Mouse (Mus musculus) gastrocnemius, postnatal 36 days (tissue): Measurements from ENCODE around the gene Gm36210. TPM values are rescaled to one million over a fixed set of nuclear protein-coding genes. Genes with fewer than 3 reads are reported as not detected.
A peak's percentile ranks its signal among the peaks of the same experiment; 100 is the strongest.

Experiments used
- DNase-seq, 2 experiments: peaks; one replicate each; pipeline ENCODE4 v3.0.0; 2022
- intact Hi-C: fragments of 180-260 bp; cut with DNase I; formaldehyde crosslinking; loops from one replicate; pipeline ENCODE4 v1.15.1; 2025
- long read RNA-seq, 2 experiments: library from polyadenylated mRNA; stranded (forward); transcript quantifications; one replicate each; pipeline ENCODE4 v2.0.0; 2021
- total RNA-seq, 2 experiments: library from RNA; stranded (reverse); gene quantifications; 2 replicates each; pipeline ENCODE4 v1.2.3; 2021

Gm36210 gene
- under 1 TPM; 0.20 TPM for total RNA-seq
- long read RNA-seq, experiment 1, partial matches to known transcripts, result 0 of 1 reads
- long read RNA-seq, experiment 1, other reads (novel, unspliced or antisense), result 1 of 1 reads
- long read RNA-seq, experiment 2, result 0 reads

GRCm38 (mm10) chr7:4906466-4906950 lies at the start of gene Gm36210:
TSS of gene Gm36210 (minus strand) at chr7:4906516.
- DNase-seq, result no peak
- intact Hi-C loops, result no loop called here

GRCm38 (mm10) chr7:4953815-4954445 lies 47.6 kb upstream of the Gm36210 start:
- peak in 1 of 2 experiments; percentile 27 for DNase-seq
- intact Hi-C loops, result no loop called here

GRCm38 (mm10) chr7:4950561-4951342 lies 44.4 kb upstream of the Gm36210 start:
- intact Hi-C loops, result no loop called here
- DNase-seq, result no peak

DNA sequence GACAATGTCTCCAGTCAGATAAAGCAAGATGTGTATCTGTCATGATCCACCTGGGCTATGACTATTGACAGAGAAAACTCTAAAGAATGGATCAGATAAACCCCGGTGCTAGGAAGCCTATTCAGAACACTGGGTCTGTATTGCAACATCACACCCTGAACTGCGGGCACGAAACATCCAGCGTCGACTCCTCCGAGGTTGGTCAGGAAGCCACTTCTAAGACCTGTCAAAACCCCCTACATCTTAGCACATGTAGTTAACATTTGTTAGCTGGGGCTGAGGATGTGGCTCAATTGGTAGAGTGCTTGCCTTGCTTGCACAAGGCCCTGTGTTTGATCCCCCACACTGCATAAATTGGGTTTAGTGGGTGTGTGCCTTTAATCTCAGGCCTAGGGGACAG lies 42.1 kb upstream of the Gm36210 start:
- intact Hi-C loops, result no loop called here

DNA sequence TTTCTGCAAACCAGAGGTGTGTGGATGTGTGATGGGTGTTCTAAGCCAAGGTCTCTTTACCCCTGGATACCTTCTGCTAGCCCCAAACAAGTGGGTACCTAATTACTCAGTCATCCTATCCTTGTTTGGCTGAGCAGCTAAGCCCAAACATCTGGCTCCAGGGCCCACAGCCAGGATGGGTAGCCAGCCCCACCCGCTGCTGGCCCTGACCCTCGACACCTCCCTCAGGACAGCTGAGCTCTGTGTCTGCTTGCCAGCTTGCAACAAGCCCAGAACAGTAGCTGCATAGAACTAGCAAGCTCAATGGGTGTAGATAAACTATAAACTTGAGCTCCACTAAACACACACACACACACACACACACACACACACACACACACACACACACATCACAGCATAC lies 41.5 kb upstream of the Gm36210 start:
- intact Hi-C loops, result no loop called here
- DNase-seq, result peak; percentile 74 to 79

More for the DNA sequence above, 42.1 kb upstream of the Gm36210 start:
- DNase-seq, result no peak

GRCm38 (mm10) chr7:4943223-4943815 lies 37.0 kb upstream of the Gm36210 start:
- intact Hi-C loops, result loop anchor here (1.0 to 2.0 kb wide), 2 partner anchors 21 to 103 kb away; partner anchors contain the start of gene Sbk2
- DNase-seq, result peak; percentile 88 to 94

GRCm38 (mm10) chr7:4942673-4943072 lies 36.4 kb upstream of the Gm36210 start:
- DNase-seq, result no peak
- intact Hi-C loops, result loop anchor here (1.0 to 2.0 kb wide), 2 partner anchors 22 to 104 kb away; partner anchors contain the start of gene Sbk2

- intact Hi-C loops, result no loop called here
Observed at GRCm38 (mm10) chr7:4940068-4940479, 33.8 kb upstream of the Gm36210 start.

DNA sequence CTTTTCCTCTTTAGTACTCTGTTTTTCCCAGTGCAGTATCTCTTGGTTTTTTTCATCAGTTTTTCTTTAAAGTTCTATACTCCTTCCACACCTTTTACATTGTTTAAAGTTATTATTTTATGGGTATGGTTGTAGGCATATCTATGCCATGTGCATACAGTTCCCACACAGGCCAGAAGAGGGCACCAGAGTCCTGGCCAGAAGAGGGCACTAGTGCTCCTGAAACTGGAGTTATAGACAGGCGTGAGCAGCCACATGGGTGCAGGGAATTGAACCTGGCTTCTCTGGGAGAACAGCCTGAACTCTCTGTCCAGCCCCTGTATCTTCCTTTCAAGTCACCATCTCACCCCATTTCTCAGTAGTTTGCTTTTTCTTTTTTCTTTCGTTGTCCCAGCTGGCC lies 32.1 kb upstream of the Gm36210 start:
- peak; percentile 69 to 77 for DNase-seq
- intact Hi-C loops, result loop anchor here (5.0 kb wide), 1 partner anchor 376 kb away; no protein-coding TSS in a partner anchor

More at GRCm38 (mm10) chr7:4940068-4940479, 33.8 kb upstream of the Gm36210 start:
- peak; percentile 78 to 80 for DNase-seq

GRCm38 (mm10) chr7:4937392-4937791 lies 31.1 kb upstream of the Gm36210 start:
- DNase-seq, result no peak
- intact Hi-C loops, result loop anchor here (5.0 kb wide), 1 partner anchor 375 kb away; no protein-coding TSS in a partner anchor

GRCm38 (mm10) chr7:4936832-4937231 lies 30.5 kb upstream of the Gm36210 start:
- intact Hi-C loops, result loop anchor here (5.0 kb wide), 1 partner anchor 375 kb away; no protein-coding TSS in a partner anchor

GRCm38 (mm10) chr7:4934160-4934914 lies 28.0 kb upstream of the Gm36210 start:
- no peak for DNase-seq
- intact Hi-C loops, result no loop called here

More at GRCm38 (mm10) chr7:4936832-4937231, 30.5 kb upstream of the Gm36210 start:
- no peak for DNase-seq

- no peak for DNase-seq
- intact Hi-C loops, result no loop called here
Observed at GRCm38 (mm10) chr7:4933103-4933502, 26.8 kb upstream of the Gm36210 start.

DNA sequence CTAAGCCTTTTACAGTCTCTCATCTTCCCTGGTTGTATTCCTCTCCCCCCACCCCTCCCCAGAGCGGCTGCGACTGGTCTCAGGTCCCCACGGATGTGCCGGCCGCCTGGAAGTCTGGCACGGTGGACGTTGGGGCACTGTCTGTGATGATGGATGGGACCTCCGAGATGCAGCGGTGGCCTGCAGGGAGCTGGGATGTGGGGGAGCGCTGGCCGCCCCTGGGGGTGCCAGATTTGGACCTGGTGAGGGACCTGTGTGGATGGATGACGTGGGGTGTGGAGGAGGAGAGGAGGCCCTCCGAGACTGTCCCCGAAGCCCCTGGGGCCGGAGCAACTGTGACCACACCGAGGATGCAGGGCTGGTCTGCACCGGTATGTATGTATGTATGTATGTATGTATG lies 22.0 kb upstream of the Gm36210 start:
- intact Hi-C loops, result no loop called here
- no peak for DNase-seq

DNA sequence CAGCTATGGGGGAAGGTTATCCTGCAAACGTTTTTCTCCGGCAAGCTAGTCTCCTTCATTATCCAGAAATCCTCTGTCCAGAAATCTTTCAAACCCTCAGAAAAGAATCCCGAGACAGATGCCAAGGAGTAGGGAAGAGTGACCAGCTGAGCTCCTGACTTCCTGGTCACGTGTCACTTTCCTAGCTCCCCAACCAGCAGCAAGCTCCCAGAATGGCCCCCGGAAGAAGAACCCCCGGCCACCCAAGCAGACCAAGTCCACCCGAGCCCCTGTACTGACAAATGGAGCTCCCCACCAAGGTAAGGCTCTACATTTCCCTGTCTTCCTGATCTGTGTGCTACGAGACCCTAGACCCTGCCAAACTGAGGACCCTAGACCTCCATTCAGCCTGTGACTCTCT lies 21.4 kb upstream of the Gm36210 start:
- intact Hi-C loops, result no loop called here
- no peak for DNase-seq

DNA sequence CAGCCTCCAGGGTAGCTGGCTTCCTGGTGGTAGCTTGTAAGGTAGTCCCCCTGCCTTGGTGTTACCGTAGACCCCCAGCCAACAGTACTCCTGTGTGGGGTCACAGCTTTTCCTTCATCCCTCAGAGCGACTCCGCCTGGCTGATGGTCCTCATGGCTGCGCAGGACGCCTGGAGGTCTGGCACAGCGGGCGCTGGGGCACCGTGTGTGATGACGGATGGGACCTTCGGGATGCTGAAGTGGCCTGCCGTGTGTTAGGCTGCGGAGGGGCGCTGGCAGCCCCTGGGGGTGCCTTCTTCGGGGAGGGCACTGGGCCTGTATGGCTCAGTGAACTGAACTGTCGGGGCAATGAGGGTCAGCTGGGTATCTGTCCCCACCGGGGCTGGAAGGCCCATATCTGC lies 20.5 kb upstream of the Gm36210 start:
- intact Hi-C loops, result no loop called here

DNA sequence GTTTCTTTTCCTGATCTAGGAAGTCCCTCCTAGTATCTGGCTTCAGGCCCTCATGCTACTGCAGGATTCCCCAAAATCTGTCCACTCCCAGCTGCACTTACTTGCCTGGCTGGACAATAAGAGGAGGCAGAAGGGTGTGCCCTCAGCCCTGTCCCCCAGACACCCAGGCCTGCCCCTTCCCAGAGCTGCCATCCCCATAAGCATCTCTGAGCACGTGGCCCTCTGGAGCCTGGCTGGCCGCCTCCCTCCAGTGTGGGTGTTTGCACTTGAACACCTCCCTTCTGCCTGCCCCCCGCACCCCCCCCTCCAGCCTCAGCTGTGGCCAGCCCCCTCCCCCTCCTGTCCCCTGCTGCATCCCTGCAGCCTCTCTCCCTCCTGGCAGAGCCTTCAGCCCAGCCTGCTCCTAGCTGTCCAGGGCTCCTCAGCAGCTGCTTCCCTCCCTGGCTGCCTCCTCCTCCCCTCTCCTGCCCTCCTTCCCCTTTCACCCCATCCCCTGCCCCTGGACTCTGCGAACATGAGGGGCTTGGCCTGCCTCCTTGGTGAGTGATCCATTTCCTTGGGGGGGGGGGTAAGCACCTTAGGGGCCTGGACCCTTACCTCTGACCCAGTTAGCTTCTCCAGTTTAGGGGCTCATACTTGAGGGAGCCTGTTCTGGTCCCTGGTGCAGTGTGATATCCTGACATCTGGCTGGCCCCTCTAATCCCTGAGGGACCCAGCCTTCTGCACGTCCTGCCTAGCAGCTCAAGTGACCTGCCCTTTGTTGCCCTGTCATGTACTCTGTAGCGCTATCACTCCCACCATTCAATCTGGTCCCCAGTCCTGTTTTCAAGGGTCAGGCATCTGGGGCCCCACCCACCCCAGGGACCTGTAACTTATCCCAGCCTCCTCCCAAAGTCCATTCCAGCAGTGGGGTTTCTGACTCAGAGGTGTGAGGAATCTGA lies 19.4 kb upstream of the Gm36210 start, which contains the start of gene Ssc5d:
Gene Ssc5d (plus strand): TSS at position 345 of the 941 bp plus-strand sequence.
- intact Hi-C loops, result no loop called here
- peak; percentile 64 to 68 for DNase-seq

More for the DNA sequence above, 20.5 kb upstream of the Gm36210 start:
- no peak for DNase-seq

GRCm38 (mm10) chr7:4924891-4925301 lies 18.6 kb upstream of the Gm36210 start:
- intact Hi-C loops, result no loop called here
- DNase-seq, result peak in 1 of 2 experiments; percentile 57

GRCm38 (mm10) chr7:4924483-4924882 lies 18.2 kb upstream of the Gm36210 start:
- intact Hi-C loops, result no loop called here

More at GRCm38 (mm10) chr7:4924483-4924882, 18.2 kb upstream of the Gm36210 start:
- no peak for DNase-seq
